Mouse (Mus musculus) liver, postnatal 0 days (tissue): Measurements from ENCODE around the gene St5. TPM values are rescaled to one million over a fixed set of nuclear protein-coding genes. Genes with fewer than 3 reads are reported as not detected.
A peak's percentile ranks its signal among the peaks of the same experiment; 100 is the strongest.

Experiments used
- ATAC-seq: fragments of 200-750 bp; cut with Nextera tagmentation; 2 replicates; pipeline ENCODE4 v1.8.0; 2017; ENCODE audit warnings: mild to moderate bottlenecking, moderate library complexity
- DNase-seq: peaks from one replicate; pipeline ENCODE4 v3.0.0-alpha.2; 2016
- H3K27ac ChIP-seq: fragments of 300-500 bp; sonication (generic); 2 replicates; pipeline ENCODE4 v1.5.1; 2014; ENCODE audit warnings: antibody characterized with exemption, moderate library complexity, mild to moderate bottlenecking, low read depth
- H3K27me3 ChIP-seq: fragments of 300-500 bp; sonication (generic); 2 replicates; pipeline ENCODE4 v1.6.1; 2014; ENCODE audit warnings: low read length, control low read depth, mixed read lengths; ENCODE audit not compliant: insufficient read depth
- H3K36me3 ChIP-seq: fragments of 300-500 bp; sonication (generic); replicated peaks from 2 replicates; pipeline ENCODE4 v1.6.1; 2014; ENCODE audit warnings: mild to moderate bottlenecking, control low read depth, low read length, moderate library complexity, mixed read lengths; ENCODE audit not compliant: insufficient read depth
- H3K4me1 ChIP-seq: fragments of 300-500 bp; sonication (generic); 2 replicates; pipeline ENCODE4 v1.6.1; 2014; ENCODE audit warnings: antibody characterized with exemption, mild to moderate bottlenecking, control low read depth; ENCODE audit not compliant: insufficient read depth
- H3K4me2 ChIP-seq: fragments of 300-500 bp; sonication (generic); 2 replicates; pipeline ENCODE4 v1.6.1; 2014; ENCODE audit warnings: low read depth, mild to moderate bottlenecking, low read length, moderate library complexity, mixed read lengths
- H3K4me3 ChIP-seq: fragments of 300-500 bp; sonication (generic); 2 replicates; pipeline ENCODE4 v1.5.1; 2014; ENCODE audit warnings: low read depth, low read length
- H3K9ac ChIP-seq: fragments of 300-500 bp; sonication (generic); replicated peaks from 2 replicates; pipeline ENCODE4 v1.6.1; 2014; ENCODE audit warnings: mild to moderate bottlenecking, moderate library complexity
- H3K9me3 ChIP-seq: fragments of 300-500 bp; sonication (generic); 2 replicates; pipeline ENCODE4 v1.6.1; 2016; ENCODE audit warnings: mild to moderate bottlenecking, control low read depth, low read length, mixed read lengths
- CTCF ChIP-seq: sonication (generic); IDR thresholded peaks from 2 replicates; pipeline ENCODE4 v1.5.1; 2016; ENCODE audit warnings: antibody characterized with exemption, low read depth
- EP300 ChIP-seq: IDR thresholded peaks from 2 replicates; pipeline ENCODE4 v1.6.1; 2016; ENCODE audit warnings: antibody characterized with exemption, low read depth, mild to moderate bottlenecking
- WGBS: fragments of 180-500 bp; shearing (Covaris S2); extraction: QIAGEN DNeasy Blood & Tissue Kit; methylation state at CpG from one replicate; pipeline ENCODE4 v1.1.7; 2014; ENCODE audit not compliant: insufficient replicate concordance; 5-methylcytosine and 5-hydroxymethylcytosine counted together
- polyA plus RNA-seq: library from polyadenylated mRNA; unstranded; fragments of >200 nt; fragmentation: Nextera tagmentation; extraction: Ambion mirVana; gene quantifications from 2 replicates; pipeline ENCODE4 v1.2.1, GENCODE M21; 2015

Gene St5
- polyA plus RNA-seq, 1 experiment from 2014 or later = 33.9 TPM

GRCm38 (mm10) chr7:109566327-109566726, 137.1 kb downstream of the St5 start:
- H3K4me3 ChIP-seq = no peak overlapping the region
- H3K27me3 ChIP-seq = no peaks in the 10 kb centered on the region
- H3K4me1 ChIP-seq = peaks cover 23% of the 10 kb centered on the region
- H3K9me3 ChIP-seq = no peaks in the 10 kb centered on the region
- TF ChIP-seq CTCF = no peak
- TF ChIP-seq EP300 = no peak
- H3K36me3 ChIP-seq = 0 out of 2 replicates have a peak, but pooled peaks cover 2% of the 10 kb centered on the region
- DNase-seq (no peak), ATAC-seq (peak; percentile 52)
- peak overlapping the region; percentile 11; the same call in 1 of the 2 replicates for H3K9ac ChIP-seq
- H3K27ac ChIP-seq = peak overlapping the region; percentile 95
- no peak overlapping the region for H3K4me2 ChIP-seq

- no peak for ATAC-seq
- peaks cover 36% of the 10 kb centered on the region for H3K4me1 ChIP-seq
- 67% methylated on average over 4 of the region's 4 CpGs for WGBS
Observed at GRCm38 (mm10) chr7:109563775-109564362, 139.5 kb downstream of the St5 start.

GRCm38 (mm10) chr7:109562676-109563075, 140.7 kb downstream of the St5 start:
- H3K4me2 ChIP-seq = peak overlapping the region; percentile 52
- peak overlapping the region; percentile 82 for H3K27ac ChIP-seq
- H3K36me3 ChIP-seq = 0 out of 2 replicates have a peak, but pooled peaks cover 2% of the 10 kb centered on the region
- H3K4me3 ChIP-seq = no peak overlapping the region
- 41% methylated on average over 5 of the region's 5 CpGs for WGBS
- TF ChIP-seq EP300 (no peak), CTCF (no peak)
- no peaks in the 10 kb centered on the region for H3K27me3 ChIP-seq
- H3K9ac ChIP-seq = peak overlapping the region; percentile 23
- no peaks in the 10 kb centered on the region for H3K9me3 ChIP-seq
- DNase-seq (peak; percentile 36), ATAC-seq (no peak)
- H3K4me1 ChIP-seq = peaks cover 33% of the 10 kb centered on the region

More at GRCm38 (mm10) chr7:109563775-109564362, 139.5 kb downstream of the St5 start:
- Histone ChIP-seq H3K27me3 (no peaks in the 10 kb centered on the region), H3K4me3 (no peak overlapping the region), H3K27ac (0 out of 2 replicates have a peak overlapping the region, but pooled peaks have one; percentile 24), H3K4me2 (no peak overlapping the region), H3K9ac (no peak overlapping the region), H3K36me3 (0 out of 2 replicates have a peak, but pooled peaks cover 2% of the 10 kb centered on the region), H3K9me3 (no peaks in the 10 kb centered on the region)
- DNase-seq = no peak
- TF ChIP-seq CTCF = no peak
- TF ChIP-seq EP300 = no peak

- peak overlapping the region; percentile 82 for H3K27ac ChIP-seq
- DNase-seq = no peak
- peak overlapping the region; percentile 23 for H3K9ac ChIP-seq
- peaks cover 33% of the 10 kb centered on the region for H3K4me1 ChIP-seq
- no peaks in the 10 kb centered on the region for H3K27me3 ChIP-seq
- TF ChIP-seq CTCF (no peak), EP300 (no peak)
- 16% methylated on average over 4 of the region's 4 CpGs for WGBS
- H3K4me2 ChIP-seq = peak overlapping the region; percentile 52
- no peaks in the 10 kb centered on the region for H3K9me3 ChIP-seq
- 0 out of 2 replicates have a peak overlapping the region, but pooled peaks have one; percentile 5 for H3K4me3 ChIP-seq
- no peak for ATAC-seq
- H3K36me3 ChIP-seq = 0 out of 2 replicates have a peak, but pooled peaks cover 2% of the 10 kb centered on the region
Observed at GRCm38 (mm10) chr7:109562154-109562599, 141.2 kb downstream of the St5 start.

- Histone ChIP-seq H3K4me1 (peaks cover 33% of the 10 kb centered on the region), H3K27ac (peak overlapping the region; percentile 82), H3K4me2 (peak overlapping the region; percentile 52), H3K9me3 (no peaks in the 10 kb centered on the region), H3K36me3 (peaks cover 4% of the 10 kb centered on the region; the same call in 1 of the 2 replicates), H3K9ac (no peak overlapping the region), H3K27me3 (no peaks in the 10 kb centered on the region), H3K4me3 (no peak overlapping the region)
- WGBS = 39% methylated on average over 8 of the region's 8 CpGs
- DNase-seq (peak; percentile 42), ATAC-seq (peak; percentile 66)
- TF ChIP-seq CTCF (no peak), EP300 (no peak)
Observed at GRCm38 (mm10) chr7:109561466-109562153, 141.8 kb downstream of the St5 start.

- Histone ChIP-seq H3K4me1 (peaks cover 30% of the 10 kb centered on the region), H3K9ac (no peak overlapping the region)
- 51% methylated on average over 6 of the region's 6 CpGs for WGBS
Observed at GRCm38 (mm10) chr7:109559536-109559935, 143.9 kb downstream of the St5 start.

More at GRCm38 (mm10) chr7:109559536-109559935, 143.9 kb downstream of the St5 start:
- Histone ChIP-seq H3K4me2 (no peak overlapping the region), H3K27ac (peak overlapping the region; percentile 71), H3K9me3 (no peaks in the 10 kb centered on the region), H3K4me3 (no peak overlapping the region), H3K27me3 (no peaks in the 10 kb centered on the region), H3K36me3 (peaks cover 4% of the 10 kb centered on the region)
- peak; percentile 81 for ATAC-seq
- DNase-seq = peak; percentile 48
- TF ChIP-seq EP300 (no peak), CTCF (no peak)
